In the genomic region with DNA sequence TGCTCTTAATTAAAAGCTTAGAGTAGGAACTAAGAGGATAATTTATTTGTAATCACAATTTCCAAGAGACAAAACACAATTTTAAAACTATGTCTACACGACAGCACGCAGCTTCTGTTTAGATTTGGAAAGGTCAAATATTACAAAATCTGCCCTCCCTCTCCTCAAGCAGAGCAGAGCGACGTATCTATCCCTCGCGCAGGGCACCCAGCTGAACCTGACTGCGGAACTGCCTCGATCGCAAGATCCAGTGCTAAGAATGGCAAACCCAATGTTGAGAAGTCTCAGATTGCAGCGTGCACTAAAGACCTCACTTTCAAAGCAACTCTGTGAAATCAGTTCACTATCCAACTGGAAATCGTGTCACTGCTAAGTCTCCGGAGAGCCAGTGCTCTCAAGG, we compare ENCODE assay signal across 9 mouse cellular contexts. TPM values are rescaled to one million over a fixed set of nuclear protein-coding genes. Genes with fewer than 3 reads are reported as not detected.
A peak's percentile ranks its signal among the peaks of the same experiment; 100 is the strongest.
DNase-seq lines count a peak whose midpoint lies in the region; ATAC-seq and TF ChIP-seq lines count a peak whose summit lies in the region.
"Had no signal": no experiment of that assay in that cellular context is flagged by ENCODE, and none has a peak within 500 bp of the region (broad histone marks: within the 10 kb centered on the region; RNA-seq: fewer than 3 reads in every experiment).

No protein-coding gene starts in this region.

- no peaks in the 10 kb centered on the region for H3K27me3 ChIP-seq in ES-Bruce4 (ENCODE audit: control insufficient read depth, insufficient read depth, low read length, poor library complexity, severe bottlenecking)
- no peaks in the 10 kb centered on the region for H3K27me3 ChIP-seq in heart, postnatal 0 days (ENCODE audit: control insufficient read depth, insufficient read depth, low read length)

- no peak overlapping the region for H3K27ac ChIP-seq in ES-Bruce4 (ENCODE audit: insufficient read depth, low read length)
- peak overlapping the region; percentile 96 for H3K27ac ChIP-seq in heart, postnatal 0 days (ENCODE audit: low read depth)
- no peak overlapping the region for H3K27ac ChIP-seq in macrophage

- WGBS in heart, postnatal 0 days = 33% methylated on average over 12 of the region's 12 CpGs
- WGBS in macrophage (ENCODE audit: missing documents) = 75% methylated on average over 12 of the region's 12 CpGs

- peak; percentile 85 for DNase-seq in heart, adult 11 months
- DNase-seq in heart, postnatal 10 days = no peak
- DNase-seq in heart, postnatal 0 days (ENCODE audit: low spot score) = no peak
- no peak for DNase-seq in urinary bladder, postnatal 10 days (ENCODE audit: low spot score)
- DNase-seq in thymus, postnatal 0 days (ENCODE audit: low spot score) = no peak
- DNase-seq in thymus, adult 18-20 months = no peak

- H3K9ac ChIP-seq in ES-Bruce4 (ENCODE audit: low read depth, poor library complexity, severe bottlenecking) = peak overlapping the region; percentile 26; the same call in 1 of the 2 replicates
- peak overlapping the region; percentile 90 for H3K9ac ChIP-seq in heart, postnatal 0 days (replicated peaks; ENCODE audit: low read depth, low read length)

- H3K9me3 ChIP-seq in ES-Bruce4 (replicated peaks; ENCODE audit: control insufficient read depth, insufficient read depth, low read length, poor library complexity, severe bottlenecking) = no peaks in the 10 kb centered on the region
- no peaks in the 10 kb centered on the region for H3K9me3 ChIP-seq in heart, postnatal 0 days (replicated peaks; ENCODE audit: control insufficient read depth, low read length)

- H3K36me3 ChIP-seq in ES-Bruce4 (ENCODE audit: control insufficient read depth, insufficient read depth, low read length, poor library complexity, severe bottlenecking) (no peaks in the 10 kb centered on the region), macrophage (ENCODE audit: inconsistent target) (no peaks in the 10 kb centered on the region)
- no peaks in the 10 kb centered on the region for H3K36me3 ChIP-seq in heart, postnatal 0 days (replicated peaks; ENCODE audit: control insufficient read depth, insufficient read depth, low read length)

- H3K79me2 ChIP-seq in macrophage (ENCODE audit: inconsistent target) = peaks cover 63% of the 10 kb centered on the region

- no peak for TF ChIP-seq EP300 in ES-Bruce4 (IDR thresholded peaks at IDR 0.05; ENCODE audit: insufficient read depth, low read depth, low read length)
- TF ChIP-seq EP300 in heart, postnatal 0 days (IDR thresholded peaks at IDR 0.05; ENCODE audit: low read depth) = no peak

- intact Hi-C loops in heart, postnatal 10 days (cut with DNase I) = no loop called here

- no peak for ATAC-seq in heart, postnatal 0 days (ENCODE audit: insufficient read depth, low read depth)
- ATAC-seq: CD4-positive, CD25-positive, alpha-beta regulatory T cell, adult 4 months had no signal

- H3K4me1 ChIP-seq in ES-Bruce4 (ENCODE audit: control insufficient read depth, insufficient read depth, low read length) = peaks cover 2% of the 10 kb centered on the region
- peaks cover 23% of the 10 kb centered on the region for H3K4me1 ChIP-seq in heart, postnatal 0 days (ENCODE audit: control insufficient read depth, insufficient read depth)

- no peak for TF ChIP-seq POLR2A in ES-Bruce4 (IDR thresholded peaks at IDR 0.05; ENCODE audit: insufficient read depth, low read length)

- H3K4me3 ChIP-seq in ES-Bruce4 (ENCODE audit: low read depth, low read length) (peak overlapping the region; percentile 19), macrophage (ENCODE audit: inconsistent target) (peak overlapping the region; percentile 70)
- peak overlapping the region; percentile 80 for H3K4me3 ChIP-seq in heart, postnatal 0 days (ENCODE audit: low read depth, low read length)

- H3K4me2 ChIP-seq in heart, postnatal 0 days (ENCODE audit: low read depth, low read length) = peak overlapping the region; percentile 97

- TF ChIP-seq CTCF in ES-Bruce4 (IDR thresholded peaks at IDR 0.05; ENCODE audit: low read depth, low read length) = no peak
- no peak for TF ChIP-seq CTCF in heart, postnatal 0 days (IDR thresholded peaks at IDR 0.05; ENCODE audit: low read depth)

RNA-seq across cellular contexts. Expression of gene Cdc42bpb, which starts 2.0 kb away (rescaled TPM):
- total RNA-seq in heart, postnatal 10 days (2021) = 100 to 1,000 TPM in 1 of 2 experiments, 10 to 100 TPM in 1; 96.4 to 106 TPM
- polyA plus RNA-seq in ES-Bruce4 (2011; ENCODE audit: insufficient read depth, insufficient read length, low read depth, missing spikeins) (52.3 and 58.9 TPM in 2 replicates), macrophage (2018) (42.2 to 86.3 TPM (median 42.7 TPM) in 3 replicates)
- total RNA-seq in heart, postnatal 0 days (2014; rRNA removed; ENCODE audit: low replicate concordance) = 119 and 147 TPM in 2 replicates
- polyA plus RNA-seq in heart, postnatal 0 days (2015; fragmentation: Nextera tagmentation; extraction: Ambion mirVana) = 13.9 and 18.2 TPM in 2 replicates
- 100 to 1,000 TPM in 23 of 26 experiments, 10 to 100 TPM in 3; 85.6 to 266 (median 132) TPM for total RNA-seq in macrophage (2018; cell fraction: chromatin; rRNA removed)
- 10 to 100 TPM; 29.5 to 63.6 (median 45.5) TPM for total RNA-seq in macrophage (2018; cell fraction: cytosol; rRNA removed)
- 100 to 1,000 TPM in 13 of 26 experiments, 10 to 100 TPM in 13; 64.9 to 177 (median 101) TPM for total RNA-seq in macrophage (2018; cell fraction: nucleus; rRNA removed)
- polyA plus RNA-seq in thymus, postnatal 0 days (2015; fragmentation: Nextera tagmentation; extraction: Ambion mirVana) = 4.3 and 4.9 TPM in 2 replicates

RNA-seq across cellular contexts. Expression of gene Lbhd2, which starts 31.1 kb away (rescaled TPM):
- total RNA-seq in heart, postnatal 10 days (2021) = not detected
- polyA plus RNA-seq in ES-Bruce4 (2011; ENCODE audit: insufficient read depth, insufficient read length, low read depth, missing spikeins) (not detected in 2 replicates), macrophage (2018) (not detected in 3 replicates)
- not detected in 2 replicates for total RNA-seq in heart, postnatal 0 days (2014; rRNA removed; ENCODE audit: low replicate concordance)
- not detected in 2 replicates for polyA plus RNA-seq in heart, postnatal 0 days (2015; fragmentation: Nextera tagmentation; extraction: Ambion mirVana)
- not detected for total RNA-seq in macrophage (2018; cell fraction: chromatin; rRNA removed)
- total RNA-seq in macrophage (2018; cell fraction: cytosol; rRNA removed) = not detected
- not detected for total RNA-seq in macrophage (2018; cell fraction: nucleus; rRNA removed)
- 4.8 and 5.9 TPM in 2 replicates for polyA plus RNA-seq in thymus, postnatal 0 days (2015; fragmentation: Nextera tagmentation; extraction: Ambion mirVana)
- polyA plus RNA-seq: CD4-positive, CD25-positive, alpha-beta regulatory T cell, adult 4 months had no signal

RNA-seq across cellular contexts. Expression of gene Exoc3l4, which starts 41.3 kb away (rescaled TPM):
- total RNA-seq in heart, postnatal 10 days (2021) = 1 to 10 TPM; 5.3 to 8.3 TPM
- 4.2 and 6.1 TPM in 2 replicates for polyA plus RNA-seq in ES-Bruce4 (2011; ENCODE audit: insufficient read depth, insufficient read length, low read depth, missing spikeins)
- total RNA-seq in heart, postnatal 0 days (2014; rRNA removed; ENCODE audit: low replicate concordance) = 7.9 and 51.6 TPM in 2 replicates
- 8.5 and 9.8 TPM in 2 replicates for polyA plus RNA-seq in heart, postnatal 0 days (2015; fragmentation: Nextera tagmentation; extraction: Ambion mirVana)
- total RNA-seq in macrophage (2018; cell fraction: chromatin; rRNA removed) = 100 to 1,000 TPM in 1 of 26 experiments, 10 to 100 TPM in 23, 1 to 10 TPM in 2; 9.1 to 109 (median 30.7) TPM
- 10 to 100 TPM in 20 of 26 experiments, 1 to 10 TPM in 6; 7.8 to 73.6 (median 15.0) TPM for total RNA-seq in macrophage (2018; cell fraction: cytosol; rRNA removed)
- 100 to 1,000 TPM in 4 of 26 experiments, 10 to 100 TPM in 20, 1 to 10 TPM in 2; 8.3 to 170 (median 42.3) TPM for total RNA-seq in macrophage (2018; cell fraction: nucleus; rRNA removed)
- 8.0 to 13.2 TPM (median 12.5 TPM) in 3 replicates for polyA plus RNA-seq in macrophage (2018)
- polyA plus RNA-seq in thymus, postnatal 0 days (2015; fragmentation: Nextera tagmentation; extraction: Ambion mirVana) = 25.3 and 33.2 TPM in 2 replicates
- polyA plus RNA-seq: CD4-positive, CD25-positive, alpha-beta regulatory T cell, adult 4 months had no signal

Comparison
In these comparisons a context has a peak if more than half of its experiments do, and no peak if none do; other contexts are left out.
1. H3K4me3 ChIP-seq: peak in every context shown above with its lines; median percentile 80 in heart, postnatal 0 days; 70 in macrophage; 19 in ES-Bruce4.